Mouse (Mus musculus) thymus, adult 18-20 months (tissue): ENCODE measurements around the gene Smchd1.
"Not testable (repeated sequence)": the region's sequence is repeated elsewhere in the genome, so short reads cannot be mapped to it uniquely, and the experiment has no call there.

ENCODE experiments used
- DNase-seq, 2 experiments: peaks; one replicate each; pipeline ENCODE4 v3.0.0; 2022; ENCODE audit warnings: mixed read lengths in 2 of 2

Smchd1 gene

DNA sequence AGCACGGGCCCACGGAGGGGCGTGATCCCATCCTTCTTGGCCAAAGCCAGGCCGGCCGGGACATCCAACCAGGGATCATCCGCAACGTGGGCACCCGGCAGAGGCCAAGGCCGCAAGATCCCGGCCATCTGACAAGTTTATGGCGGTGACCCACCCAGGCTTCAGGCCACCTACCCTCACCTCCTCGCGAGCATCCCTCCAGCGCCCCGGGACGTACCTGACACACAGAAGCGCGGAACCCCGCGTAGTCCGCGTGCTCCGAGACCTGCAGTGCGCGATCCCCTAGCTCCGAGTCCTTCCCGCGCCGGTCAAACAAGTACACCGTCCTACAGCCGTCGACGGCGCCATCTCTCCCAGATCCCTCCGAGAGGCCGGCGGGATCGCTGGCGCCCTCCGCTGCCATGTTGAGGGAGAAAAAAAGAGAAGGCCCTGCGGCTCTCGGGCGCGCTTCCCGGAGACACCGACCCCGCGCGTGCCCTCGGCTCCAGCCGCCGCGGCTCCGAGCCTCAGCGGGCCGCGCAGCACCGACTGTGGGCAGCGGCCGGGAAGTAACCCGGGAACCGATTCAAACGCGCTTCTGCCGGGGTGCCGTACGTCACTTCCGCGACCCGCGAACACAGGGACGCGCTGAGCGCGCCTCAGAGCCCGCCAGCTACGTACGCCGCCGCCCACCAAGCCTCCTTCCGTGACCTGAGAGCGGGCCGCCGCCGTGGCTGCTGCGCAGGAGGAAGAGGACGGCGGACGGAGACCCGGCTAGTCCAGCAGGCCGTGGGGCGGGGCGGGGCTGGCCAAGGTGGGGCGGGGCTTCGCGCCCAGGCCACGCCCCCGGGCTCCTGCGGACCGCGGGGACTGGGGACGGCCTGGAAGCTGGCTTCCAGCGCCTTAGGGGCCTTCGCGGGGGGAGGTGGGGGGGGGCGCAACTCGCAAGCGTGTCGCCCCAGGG, at the start of gene Smchd1:
Gene Smchd1, minus strand, starts transcription at position 582 of the 943 bp plus-strand sequence.
- peak; percentile 92 for DNase-seq

DNA sequence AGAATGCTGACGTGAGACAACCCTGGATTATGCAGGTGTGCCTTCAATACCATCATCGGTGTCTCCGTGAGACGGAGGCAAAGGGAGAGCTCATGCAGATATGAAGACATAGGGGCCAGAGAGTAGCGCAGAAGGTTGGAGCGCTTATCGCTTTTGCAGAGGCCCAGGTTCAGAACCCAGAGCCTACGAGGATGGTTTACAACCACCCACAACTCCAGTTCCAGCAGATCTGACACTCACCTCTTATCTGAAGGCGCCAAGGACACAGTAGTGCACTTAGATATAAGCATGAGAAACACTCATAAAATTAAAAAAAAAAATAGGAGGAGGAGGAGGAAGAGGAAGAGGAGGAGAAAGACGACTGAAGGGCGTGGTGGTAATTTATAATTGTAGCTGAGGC, 35.2 kb upstream of the Smchd1 start:
- DNase-seq, result no peak

DNA sequence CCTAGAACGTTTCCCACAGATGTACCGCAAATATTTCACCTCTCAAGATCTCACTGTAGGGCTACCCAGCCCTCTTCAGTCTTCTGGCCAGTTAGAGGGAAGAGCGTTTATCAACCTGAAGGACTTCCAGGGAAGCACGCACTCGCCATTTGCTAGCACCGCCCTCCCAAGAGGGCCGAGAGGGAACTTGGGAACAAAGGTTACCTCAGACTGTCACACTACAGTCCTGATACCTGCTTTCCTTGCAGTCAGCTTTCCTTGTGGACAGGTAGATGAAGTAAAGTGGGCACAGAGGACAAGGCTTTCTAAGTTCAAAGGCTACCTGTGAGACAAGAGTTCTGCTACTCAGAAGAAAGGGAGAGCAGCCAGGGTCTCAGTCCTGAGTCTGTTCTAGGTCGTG, 31.7 kb upstream of the Smchd1 start:
- no peak for DNase-seq

DNA sequence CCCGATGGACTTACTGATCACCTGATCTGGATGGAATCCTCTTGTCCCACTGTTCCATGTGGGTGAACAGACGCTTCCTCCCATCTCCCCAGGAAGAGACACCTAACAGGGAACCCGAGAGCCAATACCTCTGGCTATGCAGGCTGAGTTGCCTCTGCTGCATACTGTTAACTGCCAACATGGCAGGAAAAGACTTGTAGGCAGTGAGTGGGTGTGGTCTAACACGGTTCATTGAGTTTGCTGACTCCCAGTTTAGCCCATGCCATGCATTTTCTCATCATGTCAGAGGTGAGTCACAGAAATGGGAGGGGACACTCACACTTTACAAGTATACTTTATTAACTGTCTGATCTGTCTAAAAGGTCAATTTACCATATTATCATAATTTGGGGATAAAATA, 20.6 kb upstream of the Smchd1 start:
- no peak for DNase-seq

DNA sequence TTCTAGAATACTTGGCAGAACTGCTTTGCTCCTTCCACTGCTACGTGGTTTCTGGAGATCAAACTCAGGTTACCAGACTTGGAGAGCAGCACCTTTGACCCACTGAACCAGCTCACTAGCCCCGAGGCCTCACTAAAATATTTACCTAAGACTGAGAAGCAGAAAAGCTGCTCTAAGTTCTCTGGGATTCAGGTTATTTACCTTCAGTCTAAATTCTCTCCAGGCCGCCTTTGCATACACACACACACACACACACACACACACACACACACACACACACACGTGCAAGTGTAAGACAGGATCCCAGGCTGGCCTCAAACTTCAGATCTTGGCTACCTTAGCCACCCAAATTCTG, 16.2 kb upstream of the Smchd1 start:
- no peak for DNase-seq

DNA sequence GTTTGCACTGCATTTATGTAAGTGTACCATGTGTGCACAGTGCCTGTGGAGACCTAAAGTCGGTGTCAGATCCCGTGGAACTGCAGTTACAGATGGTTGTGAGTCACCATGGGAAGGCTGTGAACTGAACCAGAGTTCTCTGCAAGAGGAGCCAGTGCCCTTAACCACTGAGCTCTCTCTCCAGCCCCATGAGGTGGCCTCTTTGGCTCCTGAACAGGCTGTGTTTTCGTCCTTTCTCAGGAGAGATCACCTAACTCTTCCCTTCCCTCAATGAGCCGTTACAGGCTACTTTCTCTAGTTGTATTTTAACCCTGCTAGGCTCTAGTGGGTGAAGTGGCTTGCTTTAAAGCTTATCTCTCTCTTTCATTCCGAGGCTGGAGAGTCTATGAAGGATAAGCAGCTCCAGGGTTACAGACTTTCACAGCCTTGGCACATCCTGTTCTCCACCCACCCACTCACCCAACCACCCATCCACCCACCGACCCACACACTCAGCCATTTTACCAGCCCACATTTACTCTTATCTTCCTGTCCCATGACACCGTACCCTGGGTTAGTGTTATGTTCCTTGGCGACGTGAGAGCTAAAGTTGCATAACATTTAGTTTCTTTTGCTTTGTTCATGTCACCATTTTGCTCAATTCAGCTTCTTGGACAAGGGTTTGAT, 15.7 kb upstream of the Smchd1 start:
- DNase-seq, result peak in 1 of 2 experiments; percentile 22

DNA sequence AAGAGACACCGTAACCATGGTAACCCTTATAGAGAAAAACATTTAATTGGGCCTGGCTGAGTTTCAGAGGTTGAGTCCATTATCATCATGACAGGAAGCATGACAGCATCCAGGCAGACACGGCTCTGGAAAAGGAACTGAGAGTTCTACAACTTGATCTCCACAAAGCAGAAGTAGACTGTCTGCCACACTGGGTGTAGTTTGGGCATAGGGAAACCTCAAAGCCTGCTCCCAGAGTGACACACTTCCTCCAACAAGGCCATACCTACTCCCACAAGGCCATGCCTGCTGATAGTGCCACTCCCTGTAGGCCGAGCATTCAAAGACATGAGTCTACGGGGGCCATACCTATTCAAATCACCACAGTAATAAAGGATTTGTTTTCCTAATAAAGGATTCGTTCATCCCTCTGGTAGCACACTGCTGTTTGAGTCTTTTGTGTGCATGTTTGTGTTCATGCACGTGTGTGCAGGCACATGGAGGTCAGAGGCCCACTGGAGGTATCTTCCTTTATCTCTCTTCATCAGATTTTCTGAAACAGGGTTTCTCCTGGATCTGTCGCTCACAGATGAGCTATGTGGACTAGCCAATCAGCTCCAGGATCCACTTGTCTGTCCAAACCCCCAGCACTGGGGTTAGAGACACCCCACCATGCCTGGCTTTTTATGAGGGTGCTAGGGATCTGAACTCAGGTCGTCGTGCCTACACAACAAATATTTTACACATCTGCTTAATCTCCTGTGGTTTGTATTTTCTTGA, 14.7 kb upstream of the Smchd1 start:
- DNase-seq, result no peak

DNA sequence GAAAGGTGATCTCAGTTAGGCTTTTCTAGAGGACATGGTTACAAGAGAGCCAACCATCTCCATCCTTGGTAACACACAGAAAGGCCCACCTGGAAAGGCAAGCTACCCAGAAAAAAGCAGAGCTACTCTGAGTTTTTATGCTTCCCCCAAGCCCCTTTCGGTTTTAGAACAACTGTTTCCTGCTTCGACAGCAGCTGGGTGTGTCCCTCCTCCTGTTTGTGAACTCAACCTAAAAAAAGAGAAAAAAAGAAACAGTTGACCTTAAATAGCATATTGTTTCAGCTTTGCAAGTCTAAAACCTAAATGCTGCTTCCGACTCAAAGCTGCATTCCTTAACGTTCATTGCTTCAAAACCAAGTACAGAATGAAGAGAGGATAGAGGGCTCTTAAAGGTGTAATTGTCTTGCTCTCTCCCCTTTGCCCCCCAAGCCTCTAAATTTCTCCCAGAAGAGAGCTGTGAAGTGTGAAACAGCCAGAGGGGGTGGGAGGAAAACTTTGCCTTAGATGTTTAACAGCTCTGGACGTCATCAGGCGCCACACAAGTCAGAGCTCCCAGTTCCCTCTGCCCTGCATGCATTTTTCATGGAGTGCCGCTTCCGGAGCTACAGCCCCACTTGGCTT, 11.2 kb upstream of the Smchd1 start:
- peak; percentile 17 to 67 for DNase-seq

DNA sequence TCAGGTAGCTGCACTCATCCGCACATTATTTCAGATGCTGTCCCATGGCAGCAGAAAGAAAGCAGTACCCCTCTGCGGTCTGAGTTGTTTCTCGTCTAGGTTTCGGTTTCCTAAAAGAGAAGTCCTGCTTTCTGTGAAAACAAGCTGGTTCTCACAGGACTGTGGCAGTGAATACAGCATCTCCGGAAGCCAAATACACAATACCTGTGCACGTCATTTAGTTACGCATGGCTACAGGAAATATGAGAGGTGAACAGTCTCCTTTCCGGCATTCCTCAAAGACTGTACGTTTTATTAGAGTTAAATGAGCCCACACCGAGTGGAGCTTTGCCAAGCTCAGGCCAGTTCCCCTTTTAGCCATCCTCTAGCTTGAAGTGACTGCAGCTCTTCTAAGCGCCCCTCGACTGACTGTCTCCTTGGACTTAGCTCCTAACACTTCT, 10.7 kb upstream of the Smchd1 start:
- peak; percentile 9 to 61 for DNase-seq

DNA sequence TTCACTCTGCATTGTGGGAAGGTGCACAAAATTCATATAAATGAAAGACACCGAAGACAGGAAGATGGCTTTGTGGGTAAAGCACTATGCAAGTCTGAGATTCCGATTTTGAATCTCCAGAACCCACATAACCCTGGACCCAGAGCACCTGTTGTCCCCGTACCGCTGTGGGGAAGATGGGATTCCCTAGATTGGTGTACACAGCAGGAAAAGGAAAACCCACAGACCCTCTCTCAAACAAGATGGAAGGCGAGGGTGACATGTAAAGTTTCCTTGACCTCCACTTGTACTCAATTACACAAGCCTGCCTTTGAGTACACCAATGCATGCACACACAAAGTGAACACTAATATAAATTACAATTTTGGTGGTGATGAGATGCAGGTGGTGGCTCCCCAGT, 9.6 kb upstream of the Smchd1 start:
- DNase-seq, result no peak

DNA sequence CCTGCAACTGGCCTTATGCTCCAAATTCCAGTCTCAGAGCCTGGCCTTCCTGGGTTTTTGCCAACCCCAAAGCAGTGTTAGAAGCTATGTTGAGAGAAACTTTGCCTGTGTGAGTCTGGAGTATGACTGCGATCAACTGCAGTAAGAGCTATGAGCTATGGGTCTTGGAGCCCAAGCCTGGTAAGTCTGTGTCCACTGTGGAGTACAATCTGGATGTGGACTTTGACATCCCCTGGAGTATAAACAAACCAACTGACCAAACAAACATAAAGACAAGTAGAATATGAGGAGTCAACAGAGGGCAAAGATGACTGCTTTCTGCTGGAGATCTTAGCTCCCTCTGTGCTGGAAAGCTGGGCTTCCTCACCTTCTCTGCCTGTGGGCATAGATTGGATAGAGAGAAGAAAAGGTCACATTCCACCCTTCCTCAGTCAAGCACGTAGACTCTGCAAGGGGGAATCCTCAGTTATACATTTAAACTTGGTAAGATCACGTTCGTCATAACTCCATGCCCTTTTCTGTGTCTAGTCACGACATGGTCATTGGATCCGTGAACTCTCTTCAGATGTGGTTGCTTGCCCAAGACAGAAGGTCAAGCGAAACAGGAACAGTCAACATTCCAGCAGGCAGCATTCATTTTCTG, 8.4 kb upstream of the Smchd1 start:
- no peak for DNase-seq

DNA sequence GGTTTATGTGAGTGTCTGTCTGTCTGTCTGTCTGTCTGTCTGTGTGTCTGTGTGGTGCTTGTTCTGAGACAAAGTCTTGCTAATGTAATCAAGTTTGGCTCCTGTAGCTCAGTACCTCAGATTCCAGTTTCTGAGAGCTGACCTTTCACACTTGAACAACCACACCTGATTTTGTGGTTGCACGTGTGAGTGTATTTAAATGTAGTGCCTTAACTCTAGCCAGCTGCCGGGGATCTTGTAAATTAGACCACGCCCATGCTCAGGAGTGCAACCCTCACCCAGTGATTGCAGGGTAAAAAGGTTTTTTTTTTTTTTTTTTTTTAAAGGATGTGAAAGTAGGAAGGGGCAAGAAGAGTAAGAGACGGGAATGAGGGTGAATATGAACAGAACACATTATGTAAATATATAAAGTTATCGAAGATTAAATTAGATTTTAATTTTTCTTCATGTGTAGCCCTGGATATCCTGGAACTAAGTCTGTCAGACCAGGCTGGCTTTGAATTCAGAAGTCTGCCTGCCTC, 4.3 kb upstream of the Smchd1 start:
- peak in 1 of 2 experiments; percentile 56 for DNase-seq

DNA sequence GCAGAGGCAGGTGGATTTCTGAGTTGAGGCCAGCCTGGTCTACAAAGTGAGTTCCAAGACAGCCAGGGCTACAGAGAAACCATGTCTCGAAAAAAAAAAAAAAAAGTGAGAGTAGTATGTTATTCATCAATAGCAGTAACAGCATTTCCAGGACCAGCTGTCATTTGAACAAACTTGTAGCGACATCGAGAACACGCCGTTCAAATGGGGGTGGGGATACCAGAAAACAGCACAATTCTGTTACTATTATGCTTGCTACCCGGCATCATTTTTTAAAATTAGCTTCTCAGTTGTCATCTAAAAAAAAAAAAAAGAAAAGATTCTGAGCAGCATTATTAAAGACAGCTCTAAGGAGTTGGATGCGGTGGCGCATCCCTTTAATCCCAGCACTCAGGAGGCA, 2.3 kb upstream of the Smchd1 start:
- no peak for DNase-seq

DNA sequence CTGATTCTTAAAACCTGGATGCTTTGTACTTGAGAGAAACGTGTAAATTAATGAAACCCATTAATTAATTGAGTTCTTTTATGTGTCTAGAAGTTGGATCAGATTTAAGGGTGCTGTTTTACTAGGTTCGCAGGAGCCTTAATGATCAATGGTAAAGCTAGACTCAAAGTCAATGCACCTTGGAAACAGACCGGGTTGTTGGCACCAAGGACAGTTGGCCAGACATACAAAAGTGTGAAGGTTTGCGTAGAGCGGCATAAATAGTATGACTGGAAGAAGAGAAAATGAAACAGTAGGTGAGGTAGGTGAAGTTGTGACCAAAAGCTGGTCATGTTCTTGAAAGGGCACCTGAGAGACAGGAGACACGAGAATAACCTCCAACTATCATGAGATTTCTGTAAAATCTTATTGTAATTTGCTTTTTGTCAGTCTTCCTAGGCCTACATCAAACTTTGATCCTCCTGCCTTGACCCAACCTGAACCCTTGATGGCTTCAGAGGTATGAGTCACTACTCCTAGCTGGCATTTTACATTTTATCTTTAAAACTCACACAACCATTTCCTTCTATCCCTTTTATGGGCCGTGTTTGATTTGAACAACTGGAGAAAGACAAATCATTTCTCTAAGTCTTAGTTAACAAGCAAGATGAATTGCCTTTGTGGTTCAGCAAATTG, 1.3 kb upstream of the Smchd1 start:
- DNase-seq, result no peak

DNA sequence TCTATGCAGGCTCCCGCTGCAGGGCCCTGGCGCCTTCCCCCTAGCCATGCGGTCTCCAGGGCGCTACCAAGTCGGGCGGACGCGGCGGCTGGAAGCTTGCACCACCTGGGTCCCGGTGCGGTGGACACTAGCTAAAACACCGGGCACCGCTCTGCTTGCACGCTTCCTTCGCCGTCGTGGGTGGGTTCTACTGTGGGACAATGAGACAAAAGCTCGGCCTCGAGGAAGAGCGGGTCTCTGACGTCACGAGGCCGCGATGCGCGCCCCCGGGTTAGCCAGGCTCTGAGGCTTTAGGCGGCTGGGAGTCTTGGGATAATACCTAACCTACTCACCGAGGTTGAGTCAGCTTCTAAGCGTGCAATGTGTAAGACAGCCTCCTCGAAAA, 554 bp upstream of the Smchd1 start:
- peak; percentile 66 to 74 for DNase-seq

DNA sequence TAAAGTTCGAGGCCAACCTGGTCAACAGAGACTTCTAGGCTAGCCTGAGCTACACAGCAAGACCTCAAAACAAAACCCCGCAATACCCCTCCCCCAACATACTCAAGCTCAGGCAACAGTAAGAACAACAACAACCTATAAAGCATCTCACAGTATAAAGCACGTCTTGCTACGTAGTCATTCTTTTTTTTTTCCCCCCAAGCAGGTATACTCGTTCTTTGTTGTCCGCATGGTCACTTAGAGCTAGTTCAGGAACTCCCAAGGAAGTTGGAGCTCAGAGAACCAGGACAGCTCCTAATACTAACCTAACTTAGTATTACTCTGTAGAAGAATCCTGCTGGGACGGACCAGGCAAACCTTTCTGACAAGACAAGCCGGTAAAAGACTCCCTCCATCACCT, 1.0 kb downstream of the Smchd1 start:
- no peak for DNase-seq

DNA sequence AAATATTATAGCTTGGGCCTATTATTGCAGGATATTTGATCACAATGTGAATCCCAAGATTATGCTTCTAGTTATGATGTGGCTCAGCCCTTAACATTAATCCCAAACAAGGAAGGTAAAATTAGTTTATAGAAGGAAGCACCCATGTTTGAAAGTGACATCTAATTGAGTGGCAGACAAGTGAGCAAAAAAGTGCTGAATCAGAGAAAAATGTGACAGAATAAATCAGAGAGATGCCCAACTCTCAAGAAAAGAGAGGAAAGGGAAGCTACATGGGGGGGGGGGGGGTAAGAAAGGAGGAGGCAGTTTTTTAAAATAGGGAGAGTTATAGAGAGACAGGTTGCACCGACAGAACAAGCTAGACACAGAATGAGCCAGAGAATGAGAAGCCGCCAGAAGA, 3.9 kb downstream of the Smchd1 start:
- no peak for DNase-seq

DNA sequence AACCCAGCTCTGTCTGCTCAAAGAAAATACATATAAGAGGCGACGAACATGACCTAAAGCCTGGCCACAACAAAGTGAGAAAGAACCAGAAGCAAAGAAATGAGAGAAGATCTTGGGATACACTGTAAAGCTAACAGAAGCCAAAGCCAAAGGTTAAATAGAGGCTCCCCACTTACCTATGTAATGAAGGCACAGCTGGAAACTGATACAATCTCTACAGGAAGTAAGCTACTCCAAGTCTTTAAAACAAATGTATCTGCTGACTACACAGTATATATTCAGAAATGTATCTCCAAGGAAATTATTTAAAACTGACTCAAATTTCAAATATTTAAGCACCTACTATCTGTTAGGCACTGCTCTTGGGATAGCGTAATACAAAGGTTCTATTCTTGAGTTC, 14.8 kb downstream of the Smchd1 start:
- no peak for DNase-seq

DNA sequence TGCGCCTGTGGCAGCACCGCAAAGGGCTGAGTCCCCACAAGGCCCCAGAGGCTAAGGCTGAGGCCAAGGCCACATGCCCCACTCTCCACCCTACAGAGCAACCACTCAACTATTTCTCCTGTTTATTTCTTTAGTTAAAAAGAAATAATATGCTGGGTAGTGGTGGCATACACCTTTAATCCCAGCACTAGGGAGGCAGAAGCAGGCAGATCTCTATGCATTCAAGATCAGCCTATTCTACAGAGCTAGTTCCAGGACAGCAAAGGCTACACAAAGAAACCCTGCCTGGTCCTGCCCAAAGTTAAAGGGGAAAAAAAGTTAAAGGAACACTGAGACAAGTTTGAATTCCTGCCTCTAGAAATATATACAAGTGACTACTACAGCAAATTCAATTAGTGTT, 15.3 kb downstream of the Smchd1 start, which contains the start of gene Gm4707:
Gene Gm4707, minus strand, starts transcription at position 101 of the 400 bp plus-strand sequence.
- no peak for DNase-seq

DNA sequence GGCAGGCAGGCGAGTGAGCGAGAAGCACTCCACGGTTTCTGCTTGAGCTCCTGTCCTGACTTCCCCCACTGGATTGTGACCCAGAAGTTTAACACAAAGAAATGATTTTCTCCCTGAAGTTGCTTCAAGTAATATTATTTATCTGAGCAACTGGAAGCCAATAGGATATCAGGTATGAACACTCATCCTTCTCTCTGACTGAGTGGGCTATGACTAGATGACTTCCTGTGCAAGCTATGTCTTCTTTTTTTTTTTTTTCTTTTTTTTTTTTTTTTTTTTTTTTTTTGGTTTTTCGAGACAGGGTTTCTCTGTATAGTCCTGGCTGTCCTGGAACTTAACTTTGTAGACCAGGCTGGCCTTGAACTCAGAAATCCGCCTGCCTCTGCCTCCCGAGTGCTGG, 17.8 kb downstream of the Smchd1 start:
- DNase-seq, result not testable (repeated sequence)

DNA sequence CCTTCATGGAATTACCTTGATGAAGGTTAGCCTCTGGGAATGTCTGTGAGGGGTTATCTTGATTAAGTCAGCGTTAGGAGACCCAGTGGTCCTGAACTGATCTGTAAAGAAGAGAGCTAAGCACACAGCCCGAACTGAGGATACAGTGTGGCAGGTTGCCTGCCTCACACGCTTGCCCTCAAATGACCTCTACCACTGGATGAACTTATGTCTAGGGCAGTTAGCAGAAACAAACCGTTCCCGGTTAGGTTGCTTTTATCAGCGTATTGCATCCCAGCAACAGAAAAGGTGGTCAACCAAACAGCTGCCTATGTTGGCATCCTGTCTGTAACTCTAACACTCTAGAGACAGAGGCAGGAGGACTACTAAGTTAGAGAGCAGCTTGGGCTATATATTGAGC, 30.0 kb downstream of the Smchd1 start:
- DNase-seq, result no peak

DNA sequence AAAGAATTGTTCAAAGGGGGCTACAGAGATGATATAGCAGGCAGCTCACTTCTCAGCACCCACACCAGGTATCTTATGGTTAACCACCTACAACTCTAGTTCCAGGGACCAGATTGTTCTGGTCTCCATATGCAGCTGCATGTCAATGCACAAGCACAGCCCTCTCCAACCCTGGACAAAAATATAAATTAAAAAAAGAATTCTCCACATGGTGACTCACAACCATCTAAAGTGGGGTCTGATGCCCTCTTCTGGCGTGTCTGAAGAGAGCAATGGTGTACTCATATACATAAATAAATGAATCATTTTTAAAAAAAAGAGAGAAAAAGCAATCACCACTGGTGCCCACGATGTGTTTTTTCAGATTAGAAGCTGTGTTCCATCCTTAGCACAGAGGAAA, 30.4 kb downstream of the Smchd1 start:
- no peak for DNase-seq
